Mouse (Mus musculus): Measurements from ENCODE around the gene Car4. TPM values are rescaled to one million over a fixed set of nuclear protein-coding genes. Genes with fewer than 3 reads are reported as not detected.

Gene Car4
- polyA plus RNA-seq, 1 experiment: 187 TPM

GRCm38 (mm10) chr11:84919276-84919675 is 38.3 kb upstream of the Car4 start:
- Histone ChIP-seq H3K27me3 (ENCODE audit: control insufficient read depth, insufficient read depth, low read length) (no peaks in the 10 kb centered on the region), H3K27ac (ENCODE audit: insufficient read depth, low read length) (no peak overlapping the region), H3K4me1 (ENCODE audit: control insufficient read depth, insufficient read depth, low read length) (no peaks in the 10 kb centered on the region; the same call in 1 of the 2 replicates), H3K4me3 (replicated peaks; ENCODE audit: insufficient read depth, low read depth, low read length) (no peak overlapping the region)
- TF ChIP-seq POLR2A (IDR thresholded peaks at IDR 0.05; ENCODE audit: borderline replicate concordance, insufficient read depth, low read length): no peak
- TF ChIP-seq CTCF (IDR thresholded peaks at IDR 0.05; ENCODE audit: borderline replicate concordance, insufficient read depth, low read depth, low read length): peak; percentile 38; the same call in 1 of the 2 replicates
- DNase-seq: peak in 1 of 2 experiments; percentile 32
- 17% methylated on average over 3 of the region's 3 CpGs for WGBS

- Histone ChIP-seq H3K27me3 (ENCODE audit: control insufficient read depth, insufficient read depth, low read length) (no peaks in the 10 kb centered on the region), H3K27ac (ENCODE audit: insufficient read depth, low read length) (no peak overlapping the region), H3K4me1 (ENCODE audit: control insufficient read depth, insufficient read depth, low read length) (no peaks in the 10 kb centered on the region; the same call in 1 of the 2 replicates), H3K4me3 (replicated peaks; ENCODE audit: insufficient read depth, low read depth, low read length) (no peak overlapping the region)
- 77% methylated on average over 7 of the region's 7 CpGs for WGBS
- no peak for TF ChIP-seq CTCF (IDR thresholded peaks at IDR 0.05; ENCODE audit: borderline replicate concordance, insufficient read depth, low read depth, low read length)
- TF ChIP-seq POLR2A (IDR thresholded peaks at IDR 0.05; ENCODE audit: borderline replicate concordance, insufficient read depth, low read length): no peak
- no peak for DNase-seq
These were observed 37.6 kb upstream of the Car4 start for GRCm38 (mm10) chr11:84919951-84920350.

GRCm38 (mm10) chr11:84920981-84921380 is 36.6 kb upstream of the Car4 start:
- Histone ChIP-seq H3K27me3 (ENCODE audit: control insufficient read depth, insufficient read depth, low read length) (no peaks in the 10 kb centered on the region), H3K27ac (ENCODE audit: insufficient read depth, low read length) (no peak overlapping the region), H3K4me3 (replicated peaks; ENCODE audit: insufficient read depth, low read depth, low read length) (no peak overlapping the region), H3K4me1 (ENCODE audit: control insufficient read depth, insufficient read depth, low read length) (no peaks in the 10 kb centered on the region; the same call in 1 of the 2 replicates)
- DNase-seq: no peak
- TF ChIP-seq POLR2A (IDR thresholded peaks at IDR 0.05; ENCODE audit: borderline replicate concordance, insufficient read depth, low read length) (no peak), CTCF (IDR thresholded peaks at IDR 0.05; ENCODE audit: borderline replicate concordance, insufficient read depth, low read depth, low read length) (no peak)
- WGBS: 81% methylated on average over 8 of the region's 8 CpGs

DNA sequence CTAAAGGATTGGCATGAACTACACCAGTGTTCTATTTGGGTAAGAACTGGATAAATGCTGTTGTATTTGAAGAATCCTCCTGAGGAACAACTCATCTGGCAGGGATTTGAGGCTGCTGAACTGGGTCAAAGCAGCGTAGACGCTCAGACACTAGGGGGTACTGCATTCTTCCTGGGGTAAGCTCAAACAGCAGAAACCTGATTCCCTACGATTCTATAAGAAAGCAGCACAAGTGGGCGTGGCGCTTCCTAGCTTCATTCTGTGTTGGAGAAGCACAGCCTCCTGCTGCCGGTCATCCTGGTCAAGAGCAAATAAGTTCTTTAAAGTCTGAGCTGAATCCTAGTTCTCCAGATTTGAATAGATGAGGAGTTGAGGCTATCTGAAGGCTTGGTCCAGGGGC is 25.3 kb upstream of the Car4 start:
- DNase-seq: no peak
- WGBS: 19% methylated on average over 6 of the region's 6 CpGs
- Histone ChIP-seq H3K4me1 (ENCODE audit: control insufficient read depth, insufficient read depth, low read length) (no peaks in the 10 kb centered on the region), H3K4me3 (replicated peaks; ENCODE audit: insufficient read depth, low read depth, low read length) (no peak overlapping the region), H3K27me3 (ENCODE audit: control insufficient read depth, insufficient read depth, low read length) (no peaks in the 10 kb centered on the region), H3K27ac (ENCODE audit: insufficient read depth, low read length) (no peak overlapping the region)
- TF ChIP-seq CTCF (IDR thresholded peaks at IDR 0.05; ENCODE audit: borderline replicate concordance, insufficient read depth, low read depth, low read length): no peak
- no peak for TF ChIP-seq POLR2A (IDR thresholded peaks at IDR 0.05; ENCODE audit: borderline replicate concordance, insufficient read depth, low read length)

- Histone ChIP-seq H3K4me3 (replicated peaks; ENCODE audit: insufficient read depth, low read depth, low read length) (no peak overlapping the region), H3K4me1 (ENCODE audit: control insufficient read depth, insufficient read depth, low read length) (peaks cover 7% of the 10 kb centered on the region; the same call in 1 of the 2 replicates), H3K27me3 (ENCODE audit: control insufficient read depth, insufficient read depth, low read length) (no peaks in the 10 kb centered on the region), H3K27ac (ENCODE audit: insufficient read depth, low read length) (no peak overlapping the region)
- no peak for DNase-seq
- no peak for TF ChIP-seq CTCF (IDR thresholded peaks at IDR 0.05; ENCODE audit: borderline replicate concordance, insufficient read depth, low read depth, low read length)
- no peak for TF ChIP-seq POLR2A (IDR thresholded peaks at IDR 0.05; ENCODE audit: borderline replicate concordance, insufficient read depth, low read length)
- 34% methylated on average over 8 of the region's 8 CpGs for WGBS
These were observed 18.0 kb upstream of the Car4 start for GRCm38 (mm10) chr11:84939508-84940053.

DNA sequence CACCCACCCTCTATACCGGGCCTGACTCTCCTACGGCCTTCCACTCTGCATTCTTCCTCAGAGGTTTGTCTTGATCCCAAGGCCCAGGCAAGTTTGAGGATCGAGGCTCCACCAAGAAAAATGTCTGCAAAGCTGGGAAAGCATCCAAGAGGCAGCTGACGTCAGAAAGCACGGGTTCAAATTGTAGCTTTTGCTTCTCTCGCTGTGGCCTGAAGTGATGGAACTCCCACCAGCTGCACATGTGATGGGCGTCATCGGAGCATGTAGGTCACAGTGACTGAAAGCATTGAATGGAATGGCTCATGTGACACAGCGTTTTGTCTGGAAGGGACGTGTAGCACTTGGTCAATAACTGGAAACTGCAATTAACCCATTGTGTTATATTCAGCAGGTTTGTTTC is 17.4 kb upstream of the Car4 start:
- H3K27me3 ChIP-seq (ENCODE audit: control insufficient read depth, insufficient read depth, low read length): no peaks in the 10 kb centered on the region
- H3K27ac ChIP-seq (ENCODE audit: insufficient read depth, low read length): no peak overlapping the region
- no peak overlapping the region for H3K4me3 ChIP-seq (replicated peaks; ENCODE audit: insufficient read depth, low read depth, low read length)
- peaks cover 7% of the 10 kb centered on the region; the same call in 1 of the 2 replicates for H3K4me1 ChIP-seq (ENCODE audit: control insufficient read depth, insufficient read depth, low read length)
- 42% methylated on average over 10 of the region's 10 CpGs for WGBS
- TF ChIP-seq POLR2A (IDR thresholded peaks at IDR 0.05; ENCODE audit: borderline replicate concordance, insufficient read depth, low read length) (no peak), CTCF (IDR thresholded peaks at IDR 0.05; ENCODE audit: borderline replicate concordance, insufficient read depth, low read depth, low read length) (no peak)
- DNase-seq: no peak

- no peak for TF ChIP-seq POLR2A (IDR thresholded peaks at IDR 0.05; ENCODE audit: borderline replicate concordance, insufficient read depth, low read length)
- TF ChIP-seq CTCF (IDR thresholded peaks at IDR 0.05; ENCODE audit: borderline replicate concordance, insufficient read depth, low read depth, low read length): no peak
- WGBS: 33% methylated on average over 15 of the region's 15 CpGs
- Histone ChIP-seq H3K4me3 (replicated peaks; ENCODE audit: insufficient read depth, low read depth, low read length) (no peak overlapping the region), H3K27ac (ENCODE audit: insufficient read depth, low read length) (no peak overlapping the region), H3K4me1 (ENCODE audit: control insufficient read depth, insufficient read depth, low read length) (peaks cover 7% of the 10 kb centered on the region), H3K27me3 (ENCODE audit: control insufficient read depth, insufficient read depth, low read length) (no peaks in the 10 kb centered on the region)
- DNase-seq: no peak
These were observed 13.6 kb upstream of the Car4 start for GRCm38 (mm10) chr11:84943948-84944347.

- DNase-seq: no peak
- WGBS: 57% methylated on average over 12 of the region's 12 CpGs
- TF ChIP-seq POLR2A (IDR thresholded peaks at IDR 0.05; ENCODE audit: borderline replicate concordance, insufficient read depth, low read length) (no peak), CTCF (IDR thresholded peaks at IDR 0.05; ENCODE audit: borderline replicate concordance, insufficient read depth, low read depth, low read length) (no peak)
- H3K27me3 ChIP-seq (ENCODE audit: control insufficient read depth, insufficient read depth, low read length): no peaks in the 10 kb centered on the region
- peaks cover 7% of the 10 kb centered on the region for H3K4me1 ChIP-seq (ENCODE audit: control insufficient read depth, insufficient read depth, low read length)
- H3K4me3 ChIP-seq (replicated peaks; ENCODE audit: insufficient read depth, low read depth, low read length): no peak overlapping the region
- H3K27ac ChIP-seq (ENCODE audit: insufficient read depth, low read length): no peak overlapping the region
These were observed 12.7 kb upstream of the Car4 start for GRCm38 (mm10) chr11:84944639-84945435.
